Mouse (Mus musculus) kidney, postnatal 4 days (tissue): ENCODE data around the gene Vmn1r208.
"Not testable (repeated sequence)": the region's sequence is repeated elsewhere in the genome, so short reads cannot be mapped to it uniquely, and the experiment has no call there.

ENCODE experiments used
- DNase-seq, 2 experiments: peaks; one replicate each; pipeline ENCODE4 v3.0.0; 2021; ENCODE audit warnings: mixed read lengths in 2 of 2

Gene Vmn1r208

GRCm38 (mm10) chr13:22777300-22777699 lies at the start of gene Vmn1r208:
Gene Vmn1r208, minus strand, starts transcription at chr13:22777400.
- DNase-seq, result not testable (repeated sequence)

GRCm38 (mm10) chr13:22821601-22822000 lies 44.4 kb upstream of the Vmn1r208 start:
- not testable (repeated sequence) for DNase-seq

- DNase-seq, result not testable (repeated sequence)
Measured at GRCm38 (mm10) chr13:22809582-22809981, 32.4 kb upstream of the Vmn1r208 start, which contains the start of gene Vmn1r209. Gene Vmn1r209, minus strand, starts transcription at chr13:22809682.

- not testable (repeated sequence) for DNase-seq
Measured at GRCm38 (mm10) chr13:22788096-22788495, 10.9 kb upstream of the Vmn1r208 start.

- not testable (repeated sequence) for DNase-seq
Measured at GRCm38 (mm10) chr13:22784159-22784558, 7.0 kb upstream of the Vmn1r208 start.

GRCm38 (mm10) chr13:22771592-22771991 lies 5.6 kb downstream of the Vmn1r208 start:
- not testable (repeated sequence) for DNase-seq

- no peak for DNase-seq
Measured at GRCm38 (mm10) chr13:22747524-22747923, 29.7 kb downstream of the Vmn1r208 start.

- not testable (repeated sequence) for DNase-seq
Measured at GRCm38 (mm10) chr13:22729529-22729928, 47.7 kb downstream of the Vmn1r208 start, which contains the start of gene Vmn1r207-ps. Gene Vmn1r207-ps, minus strand, starts transcription at chr13:22729629.
